Mouse (Mus musculus): ENCODE measurements at regions not wholly inside any gene's neighbourhood (a gene's known extent, or its start where the extent isn't known, plus 50 kb on each side); places are given as distances from the start of the nearest gene placed in this dataset.

DNA sequence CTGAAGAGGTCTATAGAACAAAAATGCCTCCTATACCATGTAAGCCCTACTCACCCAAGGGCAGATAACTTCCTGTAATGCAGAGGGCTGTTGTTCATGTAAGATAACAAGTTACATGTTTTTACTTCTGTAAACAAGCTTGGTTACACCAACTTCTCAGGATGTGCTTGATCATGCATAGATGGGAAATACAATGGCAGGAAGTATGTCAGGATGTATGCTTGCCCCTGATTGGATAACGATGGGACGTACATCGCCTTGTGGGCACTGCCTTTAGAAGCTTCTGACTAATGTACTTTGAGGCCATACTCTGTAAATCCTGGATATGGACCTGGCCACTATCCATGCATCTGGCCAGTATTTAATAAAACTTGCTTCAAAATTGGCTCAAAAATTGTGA, 69.2 kb upstream of the Pde3b start:
- intact Hi-C loops (cut with DNase I): no loop called here

DNA sequence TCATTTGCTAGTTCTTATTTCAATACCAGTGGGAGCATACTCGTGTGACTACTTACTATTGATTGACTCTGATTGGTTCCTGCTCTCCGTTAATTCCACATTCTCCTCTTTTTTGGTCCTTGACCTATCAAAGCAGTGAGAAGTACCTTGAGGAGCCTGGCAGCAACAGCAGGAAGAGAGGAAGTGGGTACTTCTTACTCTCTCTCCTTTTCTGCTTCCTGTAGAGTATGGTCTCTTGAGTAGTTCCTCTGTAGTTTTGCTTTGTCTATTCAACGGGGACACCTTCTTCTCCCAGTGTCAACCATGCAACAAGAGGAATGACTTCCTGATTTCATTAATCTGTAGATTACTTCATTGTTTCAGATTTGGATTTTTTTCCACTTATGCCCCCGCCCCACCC, 68.1 kb upstream of the Pde3b start:
- DNase-seq: no peak
- intact Hi-C loops (cut with DNase I): no loop called here

More for the DNA sequence above, 69.2 kb upstream of the Pde3b start:
- DNase-seq: no peak

DNA sequence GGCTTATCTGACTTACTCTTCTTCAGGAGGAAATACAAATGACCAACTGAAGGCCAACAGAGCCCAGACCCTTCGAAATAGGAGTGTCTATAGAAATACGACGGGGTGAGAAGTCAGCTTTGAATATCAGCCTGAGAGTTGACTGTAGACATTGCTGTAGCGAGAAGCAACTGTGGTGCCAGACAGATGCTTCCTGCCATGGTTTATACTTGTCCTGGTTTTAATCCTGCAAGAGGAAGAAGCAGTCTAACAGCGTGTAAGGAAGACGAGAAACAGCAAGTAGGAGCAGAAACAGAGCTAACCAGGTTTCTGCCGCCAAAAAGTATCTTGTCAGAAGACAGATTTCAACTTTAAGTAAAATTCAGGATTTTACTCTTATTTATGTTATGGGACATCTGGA, 64.1 kb upstream of the Pde3b start:
- DNase-seq: no peak
- intact Hi-C loops (cut with DNase I): no loop called here

DNA sequence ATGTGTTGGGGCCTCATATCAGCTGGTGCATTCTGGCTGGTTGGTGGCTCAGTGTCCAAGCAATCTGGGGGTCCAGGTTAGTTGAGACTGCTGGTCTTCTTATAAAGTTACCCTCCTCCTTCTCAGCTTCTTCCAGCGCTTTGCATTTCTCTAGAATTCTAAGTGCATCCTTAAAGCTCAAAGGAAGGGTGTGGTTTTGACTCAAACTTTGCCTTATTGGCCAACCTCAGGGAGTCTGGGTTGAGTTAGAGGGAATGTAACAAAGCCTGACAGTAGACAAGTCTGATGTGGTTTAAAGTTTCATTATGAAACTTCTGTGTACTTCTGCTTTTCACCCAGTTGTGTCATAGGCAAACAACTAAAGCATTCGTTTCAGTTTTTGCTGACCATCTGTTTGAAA, 58.7 kb upstream of the Pde3b start:
- intact Hi-C loops (cut with DNase I): no loop called here
- no peak for DNase-seq

DNA sequence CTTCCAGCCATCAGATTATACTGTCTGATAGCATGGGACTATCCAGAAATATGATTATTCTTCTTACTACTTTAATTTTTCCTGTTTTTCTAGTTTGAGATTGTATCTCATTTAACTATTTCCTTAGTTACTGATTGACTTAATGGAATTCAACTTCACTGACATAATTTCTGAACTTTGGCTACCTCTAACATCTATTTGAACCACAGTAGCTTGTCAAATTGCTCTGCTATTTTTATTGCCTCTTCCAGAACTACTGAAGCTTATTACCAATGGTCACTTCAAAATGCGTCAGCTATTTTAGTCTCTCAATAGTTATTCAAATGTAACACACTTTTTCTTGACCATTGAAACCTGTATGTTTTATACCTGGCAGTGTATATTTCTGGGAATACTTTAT, 52.9 kb upstream of the Pde3b start:
- intact Hi-C loops (cut with DNase I): no loop called here
- no peak for DNase-seq

DNA sequence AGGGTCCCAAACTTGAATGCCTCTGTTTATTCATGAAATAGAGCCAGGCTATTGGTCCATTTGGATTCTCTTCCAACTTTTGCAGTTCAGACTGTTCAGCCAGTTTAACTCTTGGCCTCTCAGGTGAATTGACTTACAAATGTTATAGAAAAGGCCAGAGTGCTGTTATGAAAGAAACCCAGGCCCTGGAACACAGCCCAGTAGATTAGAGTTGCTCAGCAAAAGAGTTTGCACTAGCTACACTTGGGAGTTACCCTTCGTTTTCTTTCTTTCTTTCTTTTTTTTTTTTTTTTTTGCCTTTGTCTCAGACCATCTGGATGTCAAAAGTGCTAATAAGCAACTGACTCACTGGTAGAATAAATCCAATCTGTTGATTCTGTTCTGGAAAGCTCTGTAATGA, 51.0 kb upstream of the Pde3b start:
- peak in 1 of 2 experiments; percentile 4 for DNase-seq

More for the DNA sequence above, 51.0 kb upstream of the Pde3b start:
- intact Hi-C loops (cut with DNase I): no loop called here

All from heart, postnatal 14 days (tissue).